Mouse (Mus musculus) thymus, postnatal 10 days (tissue): ENCODE results near the gene Gm28539.
"Not testable (repeated sequence)": the region's sequence is repeated elsewhere in the genome, so short reads cannot be mapped to it uniquely, and the experiment has no call there.

Experiments used
- DNase-seq, 2 experiments: peaks; one replicate each; pipeline ENCODE4 v3.0.0; 2021; ENCODE audit warnings: low spot score in 2 of 2

The Gm28539 gene

GRCm38 (mm10) chr16:18955070-18955469 lies 118.7 kb downstream of the Gm28539 start:
- no peak for DNase-seq

GRCm38 (mm10) chr16:18963486-18963885 lies 127.1 kb downstream of the Gm28539 start:
- no peak for DNase-seq

GRCm38 (mm10) chr16:18969420-18970128 lies 133.2 kb downstream of the Gm28539 start:
- no peak for DNase-seq

GRCm38 (mm10) chr16:18970837-18971236 lies 134.5 kb downstream of the Gm28539 start:
- DNase-seq: no peak

GRCm38 (mm10) chr16:18975665-18976064 lies 139.3 kb downstream of the Gm28539 start:
- not testable (repeated sequence) for DNase-seq

- no peak for DNase-seq
Observed at GRCm38 (mm10) chr16:18976315-18976714, 139.9 kb downstream of the Gm28539 start.

- no peak for DNase-seq
Observed at GRCm38 (mm10) chr16:18986381-18986780, 150.0 kb downstream of the Gm28539 start.

- no peak for DNase-seq
Observed at GRCm38 (mm10) chr16:18986860-18987259, 150.5 kb downstream of the Gm28539 start.

- DNase-seq: not testable (repeated sequence)
Observed at GRCm38 (mm10) chr16:19002610-19003389, 166.4 kb downstream of the Gm28539 start.

- no peak for DNase-seq
Observed at GRCm38 (mm10) chr16:19003757-19004156, 167.4 kb downstream of the Gm28539 start.

- no peak for DNase-seq
Observed at GRCm38 (mm10) chr16:19005298-19005697, 168.9 kb downstream of the Gm28539 start.
